Mouse (Mus musculus): ENCODE results near the gene Cdx2.

The Cdx2 gene

DNA sequence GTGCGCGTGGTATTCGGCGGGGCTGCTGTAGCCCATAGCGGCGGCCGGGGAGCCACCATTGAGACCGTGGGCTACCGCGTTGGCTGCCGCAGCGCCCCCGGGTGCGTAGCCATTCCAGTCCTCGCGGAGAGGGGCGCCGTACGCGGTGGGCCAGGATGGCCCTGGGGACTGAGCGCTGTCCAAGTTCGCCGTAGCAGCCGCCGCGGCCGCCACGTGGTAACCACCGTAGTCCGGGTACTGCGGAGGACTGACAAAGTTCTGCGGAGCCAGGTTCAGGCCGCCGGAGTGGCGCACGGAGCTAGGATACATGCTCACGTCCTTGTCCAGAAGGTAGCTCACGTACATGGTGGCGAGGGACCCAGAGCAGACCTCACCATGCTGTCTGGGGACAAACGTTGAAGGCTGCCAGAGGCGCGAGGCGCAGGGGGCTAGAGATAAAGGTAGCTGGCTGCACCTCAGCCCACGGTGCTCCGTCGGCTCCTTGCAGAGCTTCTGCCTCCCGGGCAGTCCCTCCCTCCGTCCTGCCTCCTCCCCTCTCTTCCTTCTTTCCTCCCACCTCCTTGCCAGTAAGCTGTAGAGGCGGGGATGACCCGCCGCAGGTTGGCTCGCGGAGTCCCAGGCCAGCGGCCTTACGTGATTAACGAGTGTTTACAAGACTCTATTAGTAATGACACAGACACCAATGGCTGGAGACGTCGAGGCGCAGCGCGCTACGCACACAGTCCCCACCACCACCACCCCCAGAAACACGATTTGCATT is at the start of gene Cdx2:
TSS of gene Cdx2 (minus strand) at position 633 of the 760 bp plus-strand sequence.
- DNase-seq (ENCODE audit: low read depth, low spot score) = no peak

DNA sequence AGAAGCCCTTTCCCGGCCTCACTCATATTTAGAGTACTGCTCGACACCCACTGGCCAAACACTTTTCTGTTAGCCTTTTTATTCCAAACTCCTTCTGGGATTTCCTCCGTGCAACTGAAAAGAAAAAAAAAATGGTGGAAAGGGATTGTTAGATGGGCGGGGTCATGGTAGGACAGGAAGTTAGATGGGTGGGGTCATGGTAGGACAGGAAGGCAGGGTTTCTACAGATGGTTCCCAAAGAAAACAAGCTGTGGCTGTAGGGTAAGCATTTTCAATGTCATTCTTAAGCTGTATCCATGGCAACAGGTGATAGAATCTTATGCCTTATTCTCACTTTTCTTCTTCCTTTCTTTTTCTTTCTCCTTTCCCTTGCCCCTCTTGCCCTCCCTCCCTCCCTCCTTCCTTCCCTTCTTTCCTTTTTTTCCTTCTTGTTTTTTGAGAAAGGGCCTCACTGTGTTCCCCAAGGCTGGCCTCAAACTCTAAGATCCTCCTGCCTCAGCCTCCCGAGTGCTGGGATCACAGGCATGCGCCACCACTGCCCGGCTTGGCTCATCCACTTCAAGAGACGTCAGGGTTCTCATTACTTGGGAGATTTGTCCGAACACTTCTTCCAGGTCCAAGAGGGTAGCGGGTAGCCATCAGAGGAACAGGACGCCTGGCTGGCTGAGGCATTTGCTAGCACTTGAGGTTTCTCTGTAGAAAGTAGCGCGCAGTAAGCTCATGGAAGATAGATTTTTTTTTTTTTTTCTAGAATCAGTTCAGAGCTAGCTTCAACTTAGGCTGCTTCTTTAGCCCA is 49.4 kb upstream of the Cdx2 start:
- DNase-seq (ENCODE audit: low read depth, low spot score) = no peak

DNA sequence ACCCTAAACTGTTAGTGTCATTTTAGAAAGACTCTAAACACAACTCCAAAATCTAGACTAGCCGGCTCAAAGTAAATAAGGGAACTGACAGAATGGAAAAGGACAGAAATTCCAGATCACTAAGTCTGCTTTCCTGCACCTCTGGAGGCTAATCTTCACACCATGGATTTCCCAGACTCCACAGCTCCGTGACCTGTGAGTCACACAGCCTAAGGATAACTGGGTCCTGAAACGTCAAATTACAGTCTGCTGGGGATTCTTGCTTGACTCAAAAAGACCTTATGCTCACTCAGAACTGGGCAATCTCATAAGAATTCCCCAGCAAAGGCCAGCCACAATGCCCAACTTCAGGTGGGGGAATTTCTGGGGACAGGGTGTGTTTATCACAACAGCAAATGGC is 48.7 kb upstream of the Cdx2 start:
- DNase-seq (ENCODE audit: low read depth, low spot score) = no peak

DNA sequence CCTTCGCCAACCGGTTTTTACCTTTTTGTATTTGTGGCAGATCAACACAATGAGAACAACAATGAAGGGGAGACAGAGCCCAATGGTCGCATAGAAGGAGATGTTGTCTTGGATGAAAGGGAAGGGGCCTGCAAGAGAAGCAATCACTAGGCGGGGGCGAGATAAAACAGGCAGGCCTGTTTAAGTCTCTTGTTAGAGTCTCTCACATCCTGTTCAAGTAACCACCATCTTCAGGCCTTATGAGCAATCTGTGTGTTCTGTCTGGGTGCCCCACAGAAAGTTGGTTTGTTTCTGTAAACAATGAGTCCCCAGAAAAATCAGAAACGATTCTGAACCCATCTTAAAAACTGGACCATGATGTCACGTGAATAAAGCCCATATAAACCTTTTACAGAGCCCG is 47.9 kb upstream of the Cdx2 start:
- DNase-seq (ENCODE audit: low read depth, low spot score) = no peak

DNA sequence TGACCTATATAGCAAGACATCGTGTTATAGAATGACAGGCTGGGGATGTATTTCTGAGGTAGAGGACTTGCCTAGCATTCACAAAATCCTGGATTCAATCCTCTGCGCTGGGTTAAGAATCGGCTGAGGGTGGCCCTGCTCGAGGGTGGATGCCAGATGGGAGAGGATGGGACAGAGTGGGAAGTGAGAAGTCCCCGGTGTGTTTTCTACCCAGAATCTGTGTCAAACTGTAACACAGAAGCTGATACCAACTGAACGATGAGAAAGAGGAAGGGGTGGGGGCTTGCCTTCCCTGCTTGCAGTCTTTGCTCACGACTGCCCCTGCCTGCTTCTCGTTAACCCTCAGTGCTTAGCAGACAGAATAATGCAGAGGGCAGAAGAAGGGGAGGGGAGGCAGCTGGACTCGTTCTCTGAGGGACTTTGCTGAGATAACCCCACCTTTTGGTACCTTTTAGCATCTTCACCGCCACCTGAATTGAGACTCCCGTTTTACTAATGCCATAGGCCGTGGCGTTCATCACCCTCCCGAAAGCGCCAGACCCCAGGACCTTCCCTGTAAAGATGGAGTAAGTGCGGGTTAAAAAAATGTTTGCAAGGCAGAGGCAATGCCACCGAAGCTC is 47.2 kb upstream of the Cdx2 start:
- DNase-seq (ENCODE audit: low read depth, low spot score) = no peak

DNA sequence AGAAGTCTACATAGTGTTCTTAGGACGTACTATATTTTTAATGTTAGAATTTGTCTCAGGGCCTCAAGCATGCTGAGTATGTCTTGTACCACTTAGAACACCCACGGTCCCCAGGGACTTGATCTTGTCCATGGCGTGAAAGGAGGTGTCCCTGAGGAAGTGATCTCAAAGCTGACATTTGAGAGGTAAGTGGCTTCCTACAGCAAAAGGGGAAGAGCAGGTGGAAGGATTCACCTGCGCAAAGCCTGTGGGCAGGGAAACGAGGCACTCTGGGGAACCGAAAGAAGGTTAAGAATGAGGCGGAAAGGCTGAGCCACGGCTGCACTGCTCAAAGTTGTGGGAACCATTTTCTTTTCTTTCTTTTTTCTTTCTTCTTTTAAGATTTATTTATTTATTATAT is 44.9 kb upstream of the Cdx2 start:
- DNase-seq (ENCODE audit: low read depth, low spot score) = no peak

DNA sequence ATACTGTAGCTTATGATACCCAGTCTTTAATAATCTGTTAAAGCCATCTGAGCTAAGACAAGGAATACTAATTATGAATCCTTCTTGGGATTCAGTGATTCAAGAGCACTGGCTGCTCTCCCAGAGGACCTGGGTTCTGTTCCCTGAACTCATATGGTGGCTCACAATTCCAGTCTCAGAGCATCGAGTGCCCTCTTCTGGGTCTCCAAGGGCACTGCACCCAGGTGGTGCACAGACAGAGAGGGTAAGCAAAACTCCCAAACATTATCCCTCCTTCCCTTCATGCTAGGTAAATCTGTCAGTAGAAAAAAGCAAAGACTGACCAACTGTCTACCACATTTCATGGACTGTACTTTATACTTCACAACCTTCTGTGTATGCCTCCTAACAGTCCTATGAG is 38.9 kb upstream of the Cdx2 start:
- DNase-seq (ENCODE audit: low read depth, low spot score) = no peak

DNA sequence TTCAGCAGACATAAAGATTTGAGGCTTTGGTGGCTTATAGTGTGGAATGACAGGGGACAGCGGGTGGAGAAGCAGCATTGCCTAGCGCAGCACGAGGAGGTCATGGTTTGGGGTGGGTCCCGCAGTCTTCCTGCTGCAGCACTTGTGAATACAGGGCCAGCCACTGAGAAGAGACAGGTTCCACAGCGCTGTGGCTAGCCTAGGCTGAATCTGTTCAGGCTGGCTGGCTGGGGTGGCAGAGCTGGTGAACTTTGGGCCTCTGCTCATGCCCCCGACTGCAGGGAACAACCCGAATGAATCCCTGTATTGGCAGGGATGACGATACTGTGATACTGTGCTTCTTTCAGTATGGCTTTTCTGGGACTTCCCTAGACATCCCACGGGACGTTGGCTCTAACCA is 36.8 kb upstream of the Cdx2 start:
- DNase-seq (ENCODE audit: low read depth, low spot score) = no peak

DNA sequence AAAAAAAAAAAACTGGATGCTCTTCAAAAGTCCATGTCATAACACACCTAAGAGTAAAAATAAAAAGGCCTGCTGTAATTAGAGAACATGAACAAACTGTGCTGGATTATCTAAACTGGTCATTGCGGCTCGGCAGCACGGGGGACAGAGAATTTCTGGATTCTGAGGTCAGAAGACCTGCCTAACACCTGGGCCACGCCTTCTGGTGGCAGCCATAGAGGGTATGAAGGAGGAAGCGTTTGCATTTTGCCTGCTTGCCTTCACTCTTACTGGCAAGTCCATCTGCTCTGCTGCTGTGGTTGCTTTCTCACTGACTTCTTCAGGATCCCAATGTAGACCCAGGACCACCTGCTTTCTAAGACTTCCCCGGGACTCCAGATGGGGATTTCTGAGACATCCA is 35.8 kb upstream of the Cdx2 start:
- DNase-seq (ENCODE audit: low read depth, low spot score) = no peak

DNA sequence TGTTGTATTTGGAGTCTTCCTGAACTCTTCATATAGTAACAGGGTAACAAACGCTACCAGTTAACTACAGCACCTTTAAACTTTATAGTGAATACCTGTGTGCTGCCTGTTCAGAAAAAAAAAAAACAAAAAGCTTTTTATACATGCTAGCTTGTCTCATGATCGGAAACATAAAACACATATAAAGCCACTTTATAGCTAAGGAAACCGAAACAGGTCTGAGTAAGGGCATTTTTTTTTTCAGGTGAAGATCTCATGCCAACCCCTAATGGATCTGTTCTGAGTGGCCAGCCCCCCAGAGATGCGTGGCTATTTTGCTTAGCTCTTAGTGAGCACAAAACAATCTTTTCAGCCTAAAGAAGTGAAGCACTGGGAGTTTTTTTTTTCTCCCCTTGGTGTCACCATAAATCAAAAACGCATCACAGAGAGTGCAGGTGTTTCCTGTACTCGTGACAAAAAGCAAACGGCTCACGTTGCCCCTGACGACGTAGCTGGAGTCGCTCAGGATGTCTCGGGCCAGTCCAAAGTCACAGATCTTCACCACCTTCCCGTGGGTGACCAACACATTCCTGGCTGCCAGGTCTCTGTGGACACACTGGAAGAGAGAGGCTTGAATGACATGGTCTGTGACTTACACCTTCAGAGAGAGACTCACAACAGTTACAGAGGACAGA is 33.8 kb upstream of the Cdx2 start:
- peak; percentile 77 for DNase-seq (ENCODE audit: low read depth, low spot score)

DNA sequence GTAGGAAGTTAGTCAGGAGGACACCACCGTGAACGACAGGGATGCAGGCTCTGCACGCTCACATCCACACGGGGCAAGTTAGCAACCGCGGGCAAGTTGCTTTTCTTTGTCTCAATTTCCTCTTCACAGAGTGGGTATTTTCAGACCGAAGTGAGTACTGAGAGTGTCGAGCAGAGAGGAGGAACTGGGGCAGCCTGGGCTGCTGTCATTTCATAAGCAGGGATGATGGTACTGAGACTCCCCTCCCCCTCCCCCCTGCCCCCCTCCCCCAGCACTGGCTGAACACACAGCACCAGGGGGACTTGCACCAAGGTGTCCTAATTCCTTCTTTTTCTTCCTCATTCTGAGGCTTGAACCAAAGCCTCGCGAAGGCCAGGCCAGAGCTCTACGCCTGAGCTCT is 32.5 kb upstream of the Cdx2 start:
- peak; percentile 33 for DNase-seq (ENCODE audit: low read depth, low spot score)

DNA sequence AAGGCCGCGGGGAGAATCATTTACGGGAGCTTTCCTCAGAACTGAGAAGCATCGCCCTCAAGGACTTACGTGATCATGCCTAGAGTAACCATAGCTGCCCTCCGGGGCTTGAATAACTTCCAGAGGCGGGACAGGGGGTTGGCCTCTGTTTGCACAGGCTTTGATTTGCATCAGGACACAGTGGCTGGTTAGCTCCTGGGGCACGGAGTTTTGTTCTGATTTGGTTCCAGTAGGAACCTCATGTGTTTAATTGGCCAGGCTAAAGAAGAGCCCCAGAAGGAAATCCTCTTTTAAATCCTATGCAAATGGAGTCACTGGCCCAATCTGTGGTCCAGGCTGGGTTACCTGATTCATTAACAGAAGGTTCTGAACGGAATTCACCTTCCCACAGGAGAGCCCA is 31.9 kb upstream of the Cdx2 start:
- DNase-seq (ENCODE audit: low read depth, low spot score) = no peak

DNA sequence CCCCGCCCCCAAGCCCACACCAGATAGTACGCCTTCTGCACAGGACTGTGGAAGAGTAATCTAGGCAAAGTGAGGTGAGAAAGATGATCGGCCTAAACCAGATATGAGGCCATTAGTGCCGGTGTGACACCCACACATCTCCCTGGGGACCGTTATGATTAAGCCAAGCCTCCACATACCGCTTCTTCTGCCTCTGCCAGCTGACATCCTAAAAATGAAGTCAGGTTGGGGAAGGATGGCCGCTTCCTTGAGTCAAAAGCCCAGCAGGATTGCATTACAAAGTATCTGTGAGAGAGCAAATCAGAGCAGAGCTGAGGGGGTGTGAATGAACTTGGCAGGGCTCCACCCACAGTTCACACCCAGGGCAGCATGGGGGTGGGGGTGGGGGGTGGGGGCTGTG is 25.6 kb upstream of the Cdx2 start:
- no peak for DNase-seq (ENCODE audit: low read depth, low spot score)

DNA sequence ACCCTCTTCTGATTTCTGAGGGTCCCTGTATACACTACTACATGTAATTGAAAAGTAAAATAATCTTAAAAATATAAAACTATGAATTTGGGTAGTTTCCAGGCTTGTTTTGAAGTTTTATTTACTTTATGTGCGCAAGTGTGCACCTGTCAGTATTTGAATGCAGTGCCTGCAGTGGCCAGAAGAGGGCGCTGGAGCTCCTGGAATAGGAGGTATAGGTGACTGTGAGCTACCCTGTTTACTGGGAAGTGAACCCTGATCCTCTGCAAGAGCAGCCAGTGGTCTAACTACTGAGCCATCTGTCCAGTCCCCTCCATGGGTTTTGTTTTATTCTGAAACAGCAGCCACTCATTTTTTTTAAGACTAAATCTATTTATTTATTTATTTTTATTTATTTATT is 24.5 kb upstream of the Cdx2 start:
- peak; percentile 83 for DNase-seq (ENCODE audit: low read depth, low spot score)

DNA sequence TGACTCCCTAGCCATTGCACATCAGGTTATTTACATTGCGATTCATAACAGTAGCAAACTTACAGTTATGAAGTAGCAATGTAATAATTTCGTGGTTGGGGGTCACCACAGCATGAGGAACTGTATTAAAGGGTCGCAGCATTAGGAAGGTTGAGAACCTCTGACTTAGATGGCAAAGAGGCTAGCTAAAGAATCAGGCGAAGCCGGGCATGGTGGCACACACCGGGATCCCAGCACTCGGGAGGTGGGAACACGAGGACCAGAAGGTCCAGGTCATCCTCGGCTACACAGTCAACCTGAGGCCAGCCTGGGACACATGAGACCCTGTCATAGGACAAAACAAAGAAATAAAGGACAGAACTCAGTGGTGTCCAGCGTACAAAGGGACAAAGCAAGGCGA is 22.9 kb upstream of the Cdx2 start:
- DNase-seq (ENCODE audit: low read depth, low spot score) = no peak

DNA sequence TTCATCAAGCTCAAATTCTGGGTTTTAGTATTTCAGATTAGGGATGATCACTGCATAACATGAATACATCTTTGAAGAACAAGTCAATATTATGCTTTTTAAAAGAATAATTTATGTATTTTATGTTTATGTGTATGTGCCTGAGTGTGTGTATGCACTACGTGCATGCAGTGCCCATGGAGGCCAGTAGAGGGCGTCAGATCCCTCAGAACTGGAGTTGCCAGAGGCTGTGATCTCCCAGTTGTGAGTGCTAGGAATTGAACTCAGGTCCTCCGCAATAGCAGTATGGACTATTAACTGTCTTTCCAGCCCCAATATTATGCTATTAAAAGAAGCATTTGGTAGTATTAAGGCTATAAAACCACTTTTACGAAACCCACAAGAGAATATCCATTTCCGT is 20.6 kb upstream of the Cdx2 start:
- DNase-seq (ENCODE audit: low read depth, low spot score) = no peak

DNA sequence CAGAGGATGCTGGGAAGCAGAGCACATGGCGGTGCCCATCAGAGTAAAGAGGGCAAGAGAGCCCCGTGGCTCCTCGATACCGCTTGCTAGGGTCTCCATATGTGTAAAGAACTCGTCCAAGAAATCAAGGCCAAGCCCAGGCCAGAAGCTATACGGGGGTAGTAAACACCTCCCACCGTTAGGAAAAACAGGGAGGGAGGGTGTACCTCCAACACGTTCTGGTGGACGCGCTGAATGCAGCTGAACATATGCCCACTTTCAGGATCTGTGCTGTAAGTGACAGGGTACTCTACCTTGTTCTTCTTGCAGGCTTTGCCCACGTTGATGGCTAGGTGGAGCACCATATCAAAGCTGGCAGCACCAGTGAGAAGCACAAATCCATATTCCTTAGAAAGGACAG is 18.9 kb upstream of the Cdx2 start:
- no peak for DNase-seq (ENCODE audit: low read depth, low spot score)

DNA sequence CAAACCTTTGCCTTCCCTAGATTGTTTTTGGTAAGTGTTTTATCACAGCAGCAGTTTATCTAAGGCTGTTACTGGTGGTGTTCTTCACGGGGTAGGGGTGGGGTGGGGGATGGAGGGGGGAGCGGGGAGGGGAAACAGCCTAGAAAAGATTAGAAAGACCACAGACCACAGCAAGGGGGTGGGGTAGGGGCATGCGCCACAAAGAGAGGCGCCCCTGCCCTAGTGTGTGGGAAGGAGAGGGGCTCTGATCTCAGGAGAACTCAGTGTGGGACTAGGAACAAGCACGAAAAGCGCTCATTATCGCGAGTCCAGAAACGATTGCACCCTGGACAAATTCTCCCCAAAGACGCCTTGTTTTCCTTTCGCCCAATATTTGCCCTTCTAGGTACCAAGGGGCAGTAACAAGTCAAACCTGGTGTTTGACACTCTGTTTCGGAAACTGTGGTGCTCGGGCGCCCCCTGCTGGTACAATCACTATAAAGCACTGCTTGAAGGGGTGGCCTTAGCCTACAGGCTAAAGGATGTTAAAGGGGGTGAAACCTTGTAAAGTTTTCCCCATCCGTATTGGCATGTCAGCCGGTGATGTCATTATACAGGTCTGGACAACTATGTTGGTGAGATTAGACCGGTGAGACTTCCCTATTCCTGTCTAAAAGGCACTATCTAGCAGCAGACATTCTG is 16.3 kb upstream of the Cdx2 start:
- peak; percentile 86 for DNase-seq (ENCODE audit: low read depth, low spot score)

DNA sequence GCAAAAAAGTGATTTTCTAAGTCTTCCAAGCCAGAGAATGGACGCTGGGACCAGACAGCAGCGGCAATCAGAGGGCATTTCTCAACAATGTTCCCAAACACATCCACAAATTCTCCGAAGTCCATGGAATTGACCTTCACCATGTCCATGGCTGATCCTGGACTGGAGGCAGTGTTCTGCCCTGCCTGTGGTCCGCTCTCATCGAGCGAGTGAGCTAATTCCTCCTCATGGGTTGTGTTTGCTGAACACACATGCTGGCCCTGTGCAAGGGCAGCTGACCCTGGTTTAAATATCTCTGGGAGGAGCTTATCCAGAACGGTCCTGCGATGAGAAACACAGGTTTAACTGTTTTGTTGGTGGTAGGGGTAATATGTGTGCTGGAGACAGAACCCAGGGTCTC is 15.1 kb upstream of the Cdx2 start, which contains the start of gene Urad:
TSS of gene Urad (minus strand) at position 258 of the 400 bp plus-strand sequence.
- no peak for DNase-seq (ENCODE audit: low read depth, low spot score)

DNA sequence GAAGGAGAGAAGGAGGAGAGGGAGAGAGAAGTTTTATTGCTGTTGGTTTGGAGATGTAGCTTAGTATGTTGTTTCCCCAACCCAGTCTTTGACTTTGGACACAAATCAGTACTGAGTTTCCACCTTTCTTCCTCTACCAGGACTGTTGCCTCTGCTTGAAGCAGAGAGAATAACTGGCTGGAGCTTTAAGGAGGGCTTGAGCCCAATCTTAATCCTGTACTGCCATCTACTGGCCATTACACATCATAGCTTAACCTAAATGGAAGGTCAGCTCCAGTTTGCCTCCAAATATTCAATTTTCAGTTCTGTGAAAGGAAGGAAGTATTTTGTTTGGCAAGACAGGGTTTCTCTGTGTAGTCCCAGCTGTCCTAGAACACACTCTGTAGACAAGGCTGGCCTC is 12.6 kb upstream of the Cdx2 start:
- peak; percentile 79 for DNase-seq (ENCODE audit: low read depth, low spot score)

DNA sequence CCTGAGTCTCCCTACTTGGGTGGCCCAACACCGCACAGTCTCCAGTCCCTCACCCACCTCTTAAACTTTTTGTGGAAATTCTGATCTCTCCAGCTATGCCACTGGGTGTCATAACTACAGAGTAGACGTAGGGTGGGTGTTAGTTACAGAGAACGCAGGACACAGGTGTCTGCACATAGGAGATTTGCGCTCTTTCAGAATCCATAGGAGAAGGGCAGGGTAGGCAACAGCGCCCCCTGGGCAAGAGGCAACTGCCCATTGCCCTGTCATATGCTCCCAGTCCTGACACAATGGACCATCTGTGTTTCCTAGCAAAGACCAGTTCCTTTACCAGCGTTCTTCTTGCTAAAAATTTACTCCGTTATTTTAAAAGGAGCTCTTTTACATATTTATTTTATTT is 10.9 kb upstream of the Cdx2 start:
- DNase-seq (ENCODE audit: low read depth, low spot score) = peak; percentile 34

DNA sequence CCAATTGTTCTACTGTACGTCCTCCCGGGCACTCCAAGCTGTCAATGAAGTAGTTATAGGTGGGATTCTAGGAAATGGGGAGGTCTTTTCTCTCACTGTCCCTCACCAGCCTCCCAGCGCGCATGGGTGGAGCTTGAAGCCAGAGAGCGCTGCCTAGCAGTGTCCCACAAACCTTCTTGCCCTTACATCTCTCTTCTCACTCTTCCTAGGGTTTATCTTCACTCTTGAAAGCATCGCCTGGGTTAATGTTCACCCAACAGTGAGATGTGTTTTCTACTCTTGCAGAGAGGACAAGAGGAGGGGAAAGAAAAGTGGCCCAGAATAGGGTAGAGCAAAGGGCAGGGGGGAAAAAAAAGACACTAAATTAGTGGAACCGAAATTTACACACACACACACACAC is 10.3 kb upstream of the Cdx2 start:
- DNase-seq (ENCODE audit: low read depth, low spot score) = no peak

Measured in CD4-positive, CD25-positive, alpha-beta regulatory T cell, adult 2 months (primary cell).